Mouse (Mus musculus) layer of hippocampus, adult 9-10 months (tissue): ENCODE data around the gene L3mbtl4.
"Not testable (repeated sequence)": the region's sequence is repeated elsewhere in the genome, so short reads cannot be mapped to it uniquely, and the experiment has no call there.

Experiments
- DNase-seq: peaks from one replicate; pipeline ENCODE4 v3.0.0; 2022; ENCODE audit warnings: low spot score

The L3mbtl4 gene

DNA sequence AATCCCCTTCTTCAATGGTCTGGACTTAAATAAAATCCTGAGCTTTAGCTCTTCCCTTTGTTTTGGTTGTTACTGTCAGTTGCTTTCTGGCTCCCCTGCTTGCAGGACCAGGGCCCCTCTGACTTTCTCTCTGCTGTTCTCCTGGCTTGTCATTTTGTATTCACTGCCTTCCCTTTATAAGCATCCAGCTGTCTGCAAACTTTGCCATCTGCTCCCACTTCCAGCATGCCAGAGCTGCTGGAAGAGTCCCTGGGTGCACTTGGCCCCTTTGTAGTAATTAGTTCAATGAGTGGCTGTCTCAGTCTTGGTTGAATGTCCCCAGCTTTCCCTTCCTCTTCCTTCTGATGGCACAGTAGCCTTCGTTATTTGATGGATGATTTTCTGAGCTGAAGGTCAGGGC is 132.4 kb downstream of the L3mbtl4 start:
- peak; percentile 22 for DNase-seq

- not testable (repeated sequence) for DNase-seq
Measured at GRCm38 (mm10) chr17:68407121-68407520, 133.5 kb downstream of the L3mbtl4 start.

DNA sequence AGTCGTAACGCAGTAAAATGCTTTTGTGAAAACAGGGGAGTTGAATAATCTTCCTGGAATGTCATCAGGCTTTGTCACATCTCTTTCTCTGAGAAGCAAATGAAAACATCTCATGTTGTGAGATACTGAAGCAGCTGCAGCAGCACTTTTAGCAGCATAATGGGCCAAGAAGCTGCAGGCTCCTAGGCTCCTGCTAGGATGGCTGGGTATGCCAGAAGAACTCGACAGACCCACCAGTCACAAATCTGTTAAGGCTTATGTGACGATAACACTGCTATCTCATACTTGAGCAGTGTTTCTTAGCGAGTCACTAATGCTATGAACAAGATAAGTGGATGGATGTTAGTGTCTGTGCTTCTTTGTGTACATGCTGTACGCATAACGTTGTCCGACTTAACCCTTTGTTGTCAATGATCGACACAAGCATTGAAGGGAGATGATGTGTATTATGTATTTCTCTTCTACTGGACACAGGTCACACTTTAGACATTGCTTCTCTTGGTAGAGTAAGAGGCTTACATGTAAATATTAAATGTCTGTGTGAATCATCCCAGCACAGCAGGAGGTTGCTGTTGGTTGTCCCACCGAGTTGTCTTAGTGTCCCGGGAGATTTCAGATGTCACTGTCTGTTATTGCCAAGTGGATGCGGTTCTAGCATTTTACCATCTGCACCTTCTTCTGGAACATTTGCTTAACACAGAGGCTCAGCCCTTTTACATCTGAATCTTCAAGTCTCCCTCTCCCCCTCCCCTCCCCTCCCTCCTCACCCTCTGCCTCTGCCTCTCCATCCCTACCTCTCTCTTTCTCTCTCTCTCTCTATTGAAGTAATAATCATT is 149.3 kb downstream of the L3mbtl4 start:
- DNase-seq, result peak; percentile 5

DNA sequence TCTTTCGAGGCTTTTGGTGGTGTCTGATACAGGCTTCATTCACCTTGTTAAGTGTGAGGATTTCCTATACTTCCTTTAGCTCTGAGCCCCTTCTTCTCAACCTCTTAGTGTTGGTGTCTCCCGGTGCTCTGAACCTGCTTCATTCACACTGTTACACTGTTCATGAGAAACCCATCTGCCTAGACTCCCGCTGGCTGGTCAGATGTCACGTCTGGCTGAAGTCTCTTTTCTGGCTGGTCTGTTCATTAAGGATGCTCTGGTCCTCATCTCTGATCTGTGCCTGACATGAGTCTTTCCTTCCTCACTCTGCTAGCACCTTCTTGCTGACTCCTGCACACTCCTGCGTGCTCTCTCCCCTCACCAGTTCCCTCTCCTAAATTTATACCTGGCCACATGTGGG is 160.0 kb downstream of the L3mbtl4 start:
- DNase-seq, result no peak

DNA sequence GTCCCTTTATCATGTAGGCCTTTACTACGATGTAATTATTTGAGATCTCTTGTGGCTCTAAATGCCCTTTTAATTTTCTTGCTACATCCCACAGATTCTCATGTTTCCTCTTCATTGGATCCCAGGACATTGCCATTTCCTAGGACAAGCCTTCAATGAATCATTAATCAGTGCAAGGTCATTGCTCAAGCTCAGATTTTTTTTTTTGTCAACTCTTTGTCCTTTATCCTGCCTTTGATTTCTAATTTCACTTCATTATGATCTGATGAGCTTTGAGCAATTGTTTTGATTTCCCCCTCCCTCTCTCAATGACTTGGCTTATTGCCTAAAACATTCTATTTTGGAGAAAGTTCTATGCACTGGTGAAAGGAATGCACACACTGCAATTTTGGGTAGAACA is 177.3 kb downstream of the L3mbtl4 start:
- DNase-seq, result no peak

- no peak for DNase-seq
Measured at GRCm38 (mm10) chr17:68461471-68461870, 187.9 kb downstream of the L3mbtl4 start.

GRCm38 (mm10) chr17:68467311-68467710 is 193.7 kb downstream of the L3mbtl4 start:
- DNase-seq, result no peak

DNA sequence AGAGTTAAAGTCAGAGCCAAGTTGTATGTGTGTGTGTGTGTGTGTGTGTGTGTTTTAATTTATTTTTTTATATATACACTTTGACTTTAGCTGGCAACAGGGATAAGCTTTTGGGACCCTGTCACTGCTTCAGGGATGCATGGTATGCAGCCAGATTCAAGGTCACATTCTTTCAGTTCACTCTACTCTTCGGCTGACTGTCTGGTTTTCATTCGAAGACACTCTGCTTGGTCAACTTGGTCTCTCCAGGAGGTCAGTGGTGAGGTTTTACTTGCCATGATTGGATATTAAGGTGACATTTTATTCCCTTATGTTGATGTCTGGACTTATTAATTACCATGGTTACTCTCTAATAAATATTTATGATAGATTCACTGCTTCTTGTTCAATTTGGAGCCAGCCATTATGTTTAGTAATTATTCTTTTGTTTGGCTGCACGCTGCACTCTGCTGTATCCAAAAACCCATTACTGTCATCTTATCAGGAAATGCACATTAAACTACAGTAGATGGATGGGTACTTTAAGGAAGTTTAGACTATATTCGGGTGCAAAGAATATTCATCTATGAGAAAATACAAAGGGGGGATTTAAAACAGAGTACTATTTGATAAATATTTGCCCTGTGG is 216.6 kb downstream of the L3mbtl4 start:
- no peak for DNase-seq

DNA sequence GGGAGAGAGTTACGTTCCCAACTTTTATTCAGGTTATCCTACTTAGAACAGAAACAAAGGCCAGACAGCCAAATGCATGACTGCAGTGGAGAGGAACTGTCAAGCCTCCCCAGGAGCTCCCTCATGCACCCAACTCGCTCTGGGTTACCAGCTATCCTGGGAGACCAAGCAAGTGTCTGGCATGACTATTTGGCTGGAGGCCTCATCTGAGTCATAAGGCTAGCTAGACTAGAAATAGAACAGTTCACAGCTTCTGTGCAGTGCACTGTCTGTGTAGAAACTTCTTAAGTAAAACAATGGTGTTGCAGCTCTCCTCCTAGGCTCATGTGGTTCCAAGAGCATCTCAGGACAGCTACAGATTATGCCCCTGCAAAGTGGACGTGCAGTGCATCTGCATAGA is 218.6 kb downstream of the L3mbtl4 start:
- DNase-seq, result no peak

DNA sequence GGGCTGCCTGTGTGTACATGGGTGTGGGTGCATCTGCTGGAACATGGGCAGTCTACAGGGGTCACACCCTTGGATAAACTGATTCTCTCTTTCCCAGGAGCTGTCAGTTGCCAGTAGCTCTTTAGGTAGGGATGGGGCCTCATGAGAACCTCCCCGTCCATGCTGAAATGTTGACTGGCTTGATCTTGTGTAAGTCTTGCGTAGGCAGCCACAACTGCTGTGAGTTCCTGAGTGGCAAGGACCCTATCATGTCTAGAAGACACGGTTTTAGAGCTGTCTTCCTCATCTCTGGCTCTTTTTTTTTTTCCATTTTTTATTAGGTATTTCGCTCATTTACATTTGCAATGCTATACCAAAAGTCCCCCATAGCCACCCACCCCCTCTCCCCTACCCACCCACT is 229.4 kb downstream of the L3mbtl4 start:
- not testable (repeated sequence) for DNase-seq

DNA sequence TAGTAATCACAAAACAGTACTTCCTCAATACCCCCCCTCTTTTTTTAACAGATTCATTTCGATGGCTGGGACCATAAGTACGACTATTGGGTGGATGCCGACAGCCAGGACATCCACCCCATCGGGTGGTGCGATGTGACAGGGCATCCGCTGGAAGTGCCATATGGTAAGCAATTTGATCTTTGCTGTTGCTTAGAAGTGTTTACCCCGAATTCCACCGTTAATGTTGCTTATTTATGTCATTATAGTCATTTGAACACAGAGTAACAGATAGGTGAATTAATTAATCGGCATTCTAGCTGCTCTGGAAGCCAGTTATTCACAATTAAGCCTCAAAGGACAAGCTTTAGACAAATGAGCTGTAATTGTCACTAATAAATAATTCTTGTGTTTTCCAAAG is 286.1 kb downstream of the L3mbtl4 start:
- DNase-seq, result no peak

DNA sequence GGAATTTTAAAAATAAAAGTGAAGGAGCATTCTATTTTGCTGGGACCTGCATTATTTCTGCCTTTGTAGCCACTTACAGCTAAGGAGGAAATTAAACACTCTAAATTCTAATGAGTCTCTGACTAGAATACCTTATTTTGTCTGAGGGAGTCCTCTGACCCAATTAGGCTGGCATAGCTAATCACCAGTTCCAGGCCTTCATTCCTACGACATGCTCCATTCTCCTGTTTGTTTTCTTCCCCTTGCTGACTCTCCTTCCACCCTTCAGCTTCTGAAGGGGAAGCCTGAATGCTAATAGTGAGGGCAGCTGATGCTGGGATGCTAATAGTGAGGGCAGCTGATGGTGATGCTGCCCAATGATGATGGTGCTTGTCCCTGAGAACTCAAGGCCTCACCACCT is 286.7 kb downstream of the L3mbtl4 start:
- no peak for DNase-seq

DNA sequence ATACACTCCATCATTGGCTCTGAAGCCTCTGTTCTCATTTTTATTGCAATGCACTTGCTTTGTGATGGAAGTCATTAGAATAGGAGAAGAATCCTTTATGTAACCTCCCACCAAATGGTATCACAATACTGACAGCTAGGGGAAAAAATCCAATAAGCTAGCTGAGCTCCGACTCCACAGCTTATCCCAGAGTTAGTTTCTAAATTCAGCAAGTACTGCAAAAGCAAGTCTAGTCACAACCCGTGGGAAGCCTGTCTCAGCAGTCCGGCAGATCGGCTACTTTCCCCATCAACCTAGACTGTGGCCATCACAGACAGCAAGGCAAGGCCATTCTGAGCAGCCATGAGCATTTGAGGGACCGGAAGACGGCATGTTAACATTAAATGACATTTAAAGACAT is 298.2 kb downstream of the L3mbtl4 start:
- DNase-seq, result no peak

GRCm38 (mm10) chr17:68585195-68585594 is 311.6 kb downstream of the L3mbtl4 start:
- no peak for DNase-seq

DNA sequence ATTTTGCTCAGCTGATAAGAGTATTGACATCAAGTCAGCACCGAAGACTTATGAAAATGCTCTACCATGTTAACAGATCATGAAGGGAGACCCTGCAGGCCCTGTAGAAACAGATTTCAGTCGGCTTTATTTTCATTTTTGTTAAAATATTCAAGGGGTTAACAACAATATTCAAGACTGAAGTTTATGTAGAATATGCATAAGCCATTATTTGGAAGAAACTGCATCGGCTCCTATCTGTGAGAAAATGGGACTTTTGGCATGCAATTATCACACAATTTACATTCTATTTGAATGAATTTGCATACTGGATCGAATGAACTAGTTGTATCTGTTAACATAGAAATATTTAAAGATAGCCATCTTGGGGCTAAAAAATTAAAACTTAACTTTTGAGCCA is 318.0 kb downstream of the L3mbtl4 start:
- no peak for DNase-seq

DNA sequence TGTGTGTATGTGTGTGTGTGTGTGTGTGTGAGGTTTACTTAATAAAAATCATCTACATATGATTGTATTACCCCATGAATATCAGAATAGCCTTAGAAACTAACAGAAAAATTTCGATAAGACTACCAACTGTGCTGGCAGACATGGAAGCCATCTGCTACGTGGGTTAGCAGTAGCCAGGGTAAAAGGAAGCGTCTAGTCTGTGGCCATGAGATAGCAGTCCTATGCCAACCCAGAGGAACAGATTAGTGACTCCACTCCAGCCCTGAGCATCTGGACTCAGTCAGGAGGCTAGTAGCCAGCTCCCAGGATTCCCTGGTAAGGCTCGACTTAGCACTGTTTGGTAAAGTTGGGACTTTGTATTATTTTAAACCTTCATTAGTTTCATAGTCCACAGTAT is 329.1 kb downstream of the L3mbtl4 start:
- DNase-seq, result no peak

DNA sequence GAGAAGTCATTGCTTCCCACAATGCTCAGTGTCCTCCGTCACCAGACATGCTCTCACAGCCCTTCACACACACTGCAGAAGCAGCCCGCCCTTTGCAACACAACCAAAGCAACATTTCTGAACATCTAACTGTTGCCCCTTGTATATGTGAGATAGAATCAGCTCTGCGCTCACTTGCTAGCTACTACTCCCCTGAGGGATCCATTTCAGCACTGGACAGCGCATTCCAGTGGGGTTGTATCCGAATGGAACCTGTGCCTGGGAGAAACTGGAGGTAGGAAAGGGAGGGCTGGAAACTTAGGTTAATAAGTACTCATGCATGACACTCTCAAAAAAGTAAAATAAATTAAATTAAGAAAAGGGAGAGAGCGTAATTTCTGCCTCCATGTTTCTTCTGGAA is 334.1 kb downstream of the L3mbtl4 start:
- DNase-seq, result no peak

DNA sequence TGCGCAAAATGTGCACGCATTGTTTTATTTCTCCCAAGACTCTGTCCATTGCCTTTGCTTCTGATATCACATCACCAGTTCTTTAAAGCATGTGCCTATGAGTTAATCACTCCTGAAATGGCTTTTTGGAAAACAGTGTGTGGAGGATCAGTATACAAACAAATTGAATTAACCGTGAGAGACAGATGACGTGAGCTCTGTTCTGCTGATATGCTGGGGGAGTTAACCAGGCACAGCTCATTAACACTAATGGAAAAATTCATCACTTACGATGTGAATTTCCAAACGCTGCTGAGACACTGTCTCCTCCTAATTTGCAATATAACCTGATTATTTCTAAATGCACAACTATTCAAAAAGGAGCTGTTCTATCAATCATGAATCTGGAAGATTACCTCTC is 337.6 kb downstream of the L3mbtl4 start:
- no peak for DNase-seq

DNA sequence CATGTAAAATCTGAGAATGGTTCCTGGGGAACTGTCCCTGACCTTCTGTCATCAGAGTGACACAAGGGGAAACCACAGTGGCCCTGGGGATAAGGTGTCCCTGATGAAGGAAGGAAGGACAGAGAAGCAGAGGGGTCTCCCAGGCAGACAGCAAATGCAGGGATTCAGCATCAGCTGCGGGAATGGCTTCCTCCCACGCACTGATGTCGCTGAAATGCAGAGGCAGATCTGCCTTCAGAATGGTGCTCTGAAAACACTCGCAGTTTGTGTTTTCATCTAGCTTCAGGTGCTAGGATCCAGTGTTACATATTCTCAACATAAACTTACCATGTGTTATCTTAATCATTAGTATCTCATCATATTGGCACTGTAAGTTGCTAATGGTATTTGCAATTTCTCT is 351.7 kb downstream of the L3mbtl4 start:
- no peak for DNase-seq

DNA sequence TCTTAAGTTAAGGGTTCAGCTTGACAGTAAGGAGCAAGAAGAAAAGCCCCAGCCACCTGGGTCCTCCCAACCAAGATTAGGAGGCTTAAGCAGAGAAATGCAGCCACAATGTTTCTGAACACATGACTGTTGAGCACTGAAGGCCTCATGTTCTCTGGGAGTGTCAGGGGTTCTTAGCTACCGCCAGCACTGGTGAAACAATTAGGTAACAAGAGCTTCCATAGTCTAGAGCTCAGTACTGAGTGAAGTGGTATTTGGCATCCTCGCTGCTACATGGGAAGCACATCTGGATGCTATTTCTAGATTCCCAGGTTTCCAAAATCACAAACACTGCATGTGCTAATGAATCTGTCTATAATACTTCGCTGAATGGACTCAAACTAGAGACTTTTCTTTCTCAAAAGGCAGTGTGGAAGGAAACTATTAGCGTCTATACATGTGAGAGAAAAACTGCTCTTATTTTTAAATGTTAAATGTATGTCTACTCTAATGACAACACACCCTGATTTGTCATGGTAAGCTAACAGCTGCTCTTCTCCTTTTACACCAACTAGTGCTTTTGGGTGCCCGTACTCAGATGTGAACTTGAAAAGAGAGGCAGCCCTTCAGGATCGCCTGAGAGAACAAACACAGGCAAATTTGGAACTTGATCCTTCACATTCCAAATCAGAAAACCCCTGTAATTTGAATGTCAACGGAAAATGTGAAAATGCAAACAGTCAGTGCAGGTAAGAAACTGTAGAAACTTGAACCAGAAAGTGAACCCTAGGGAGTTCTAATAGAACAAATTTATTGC is 356.2 kb downstream of the L3mbtl4 start:
- no peak for DNase-seq

DNA sequence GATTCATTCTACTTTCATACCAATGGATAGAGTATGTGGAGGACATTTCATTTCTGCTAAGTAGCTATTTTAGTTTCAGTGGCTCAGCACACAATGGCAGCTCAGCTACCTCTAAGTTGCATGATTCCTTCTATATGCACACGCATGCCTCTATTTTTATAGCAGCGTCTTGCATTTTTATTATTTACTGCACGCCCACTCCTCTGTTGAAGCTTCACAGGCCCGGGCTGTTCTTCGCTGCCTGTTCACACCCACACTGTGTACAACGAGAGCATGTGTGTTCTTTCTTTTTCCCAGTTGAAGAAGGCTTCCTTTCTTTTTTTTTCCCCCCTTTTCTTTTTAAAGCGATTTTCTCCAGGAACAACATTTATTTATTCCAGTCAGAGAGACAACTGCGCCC is 357.8 kb downstream of the L3mbtl4 start:
- peak; percentile 13 for DNase-seq

GRCm38 (mm10) chr17:68640187-68640586 is 366.6 kb downstream of the L3mbtl4 start:
- no peak for DNase-seq

- DNase-seq, result no peak
Measured at GRCm38 (mm10) chr17:68642521-68643088, 369.0 kb downstream of the L3mbtl4 start.
